Mouse (Mus musculus) G1E (cell line): Measurements from ENCODE around the gene Focad.

Source experiments
- CTCF ChIP-seq: IDR thresholded peaks from 2 replicates; pipeline ENCODE4 v1.5.1; 2012; ENCODE audit warnings: low read depth, low read length, inconsistent platforms, mixed read lengths
- POLR2AphosphoS5 ChIP-seq: IDR thresholded peaks from 2 replicates; pipeline ENCODE4 v1.6.1; 2012; ENCODE audit warnings: low read depth, low read length, inconsistent platforms; ENCODE audit not compliant: insufficient replicate concordance

DNA sequence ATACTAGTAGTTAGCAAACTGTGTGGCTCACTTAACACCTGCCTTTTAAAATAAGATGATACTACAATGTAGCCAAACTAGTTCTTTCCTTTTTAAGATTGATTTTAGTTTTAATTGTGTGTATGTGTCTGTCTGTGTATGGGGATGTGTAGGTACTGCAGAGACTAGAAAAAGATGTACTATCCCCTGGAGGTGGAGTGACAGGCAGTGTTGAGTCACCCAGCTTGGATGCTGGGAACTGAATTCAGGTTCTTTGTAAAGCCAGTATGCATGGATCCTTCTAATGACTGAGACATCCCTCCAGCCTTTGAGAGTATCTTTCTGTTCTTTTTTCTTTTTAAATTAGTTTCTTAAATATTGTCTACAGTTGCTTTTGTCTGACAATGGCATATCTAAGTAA lies 23.5 kb downstream of the Focad start:
- TF ChIP-seq CTCF (no peak), POLR2AphosphoS5 (no peak)
